Mouse (Mus musculus): ENCODE results near the gene Taf6l.
"Not testable (repeated sequence)": the region's sequence is repeated elsewhere in the genome, so short reads cannot be mapped to it uniquely, and the experiment has no call there.

The Taf6l gene

DNA sequence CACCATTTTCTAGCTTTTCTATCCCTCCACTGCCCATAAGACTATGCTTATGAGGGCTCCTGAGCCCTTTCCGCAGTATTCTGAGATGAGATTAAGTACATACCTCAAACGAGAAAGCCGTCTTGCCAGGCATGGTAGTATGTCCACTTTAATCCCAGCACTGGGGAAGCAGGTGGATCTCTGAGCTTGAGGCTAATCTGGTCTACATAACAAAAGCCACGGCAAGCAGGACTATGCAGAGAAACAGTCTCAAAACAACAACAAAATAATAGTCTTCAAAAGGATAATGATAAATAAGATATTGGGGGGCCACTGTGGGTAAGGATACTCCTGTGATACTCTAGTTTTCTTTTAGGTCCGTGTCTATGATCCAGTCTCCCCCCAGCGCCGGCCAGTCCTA lies 47.3 kb downstream of the Taf6l start:
- DNase-seq (ENCODE audit: low read depth, low spot score): no peak

DNA sequence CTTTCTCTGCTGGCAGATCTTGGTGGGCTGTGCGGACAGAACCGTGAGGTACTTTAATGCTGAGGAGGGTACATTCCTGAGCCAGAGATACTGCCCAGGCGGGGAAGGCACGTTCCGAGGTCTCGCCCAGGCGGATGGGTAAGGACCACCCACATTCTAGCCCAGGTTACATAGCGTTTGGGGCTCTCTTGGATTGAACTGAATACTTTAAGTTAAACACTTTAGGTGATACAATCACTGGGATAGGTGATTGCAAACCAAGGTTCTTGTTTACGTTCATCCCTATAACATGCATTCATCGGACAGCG lies 50.1 kb downstream of the Taf6l start:
- DNase-seq (ENCODE audit: low read depth, low spot score): no peak

DNA sequence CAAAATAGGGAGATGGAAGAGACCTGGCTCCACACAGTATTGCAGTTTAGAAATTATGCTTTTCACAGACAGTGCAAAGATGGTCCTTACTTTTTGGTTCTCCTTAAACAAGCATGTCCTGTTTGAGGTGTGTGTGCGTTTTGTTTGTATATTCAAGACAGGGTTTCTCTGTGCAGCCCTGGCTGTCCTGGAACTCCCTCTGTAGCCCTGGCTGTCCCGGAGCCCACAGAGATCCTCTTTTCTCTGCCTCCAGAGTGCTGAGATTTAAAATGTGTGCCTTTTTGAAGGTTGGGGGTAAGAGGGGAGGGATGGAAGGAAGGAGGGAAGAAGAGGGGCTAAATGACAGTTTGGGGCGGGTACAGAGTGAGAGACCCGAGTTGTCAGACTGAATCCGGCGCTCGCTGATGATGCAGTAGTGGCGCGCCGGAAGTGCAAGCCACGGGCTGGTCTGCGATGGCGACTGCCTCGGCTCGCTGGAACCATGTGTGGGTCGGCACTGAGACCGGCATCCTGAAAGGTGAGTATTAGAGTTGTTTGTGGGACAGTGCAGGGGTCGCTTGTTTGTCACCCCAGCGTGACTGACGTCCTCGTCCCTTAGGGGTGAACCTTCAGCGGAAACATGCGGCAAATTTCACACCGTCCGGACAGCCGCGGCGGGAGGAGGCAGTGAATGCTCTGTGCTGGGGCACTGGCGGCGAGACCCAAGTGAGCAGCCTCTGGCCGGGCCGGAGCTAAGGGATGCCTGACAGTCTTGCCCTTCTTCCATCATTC lies 50.6 kb downstream of the Taf6l start, which contains the start of gene Wdr74:
Gene Wdr74, plus strand, starts transcription at position 439 of the 771 bp plus-strand sequence.
- DNase-seq (ENCODE audit: low read depth, low spot score): no peak

DNA sequence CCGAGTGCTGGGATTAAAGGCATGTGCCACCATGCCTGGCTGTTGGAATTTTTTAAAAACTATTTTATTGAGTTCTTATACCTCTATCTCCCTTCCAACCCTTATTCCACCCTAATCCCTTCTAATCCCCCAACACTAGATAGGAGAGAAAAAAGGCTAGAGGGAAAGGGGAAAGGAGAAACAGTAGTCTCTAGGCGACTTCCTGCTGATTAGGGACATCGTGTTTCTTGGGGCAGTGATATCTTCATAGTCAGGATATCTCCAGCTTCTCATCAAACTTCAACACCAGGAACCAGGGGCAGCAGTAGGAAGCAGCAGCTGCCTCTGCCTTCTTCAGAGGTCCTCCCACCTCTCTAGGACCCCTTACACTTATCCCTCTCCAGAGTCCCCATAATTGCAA lies 51.9 kb downstream of the Taf6l start:
- DNase-seq (ENCODE audit: low read depth, low spot score): no peak

DNA sequence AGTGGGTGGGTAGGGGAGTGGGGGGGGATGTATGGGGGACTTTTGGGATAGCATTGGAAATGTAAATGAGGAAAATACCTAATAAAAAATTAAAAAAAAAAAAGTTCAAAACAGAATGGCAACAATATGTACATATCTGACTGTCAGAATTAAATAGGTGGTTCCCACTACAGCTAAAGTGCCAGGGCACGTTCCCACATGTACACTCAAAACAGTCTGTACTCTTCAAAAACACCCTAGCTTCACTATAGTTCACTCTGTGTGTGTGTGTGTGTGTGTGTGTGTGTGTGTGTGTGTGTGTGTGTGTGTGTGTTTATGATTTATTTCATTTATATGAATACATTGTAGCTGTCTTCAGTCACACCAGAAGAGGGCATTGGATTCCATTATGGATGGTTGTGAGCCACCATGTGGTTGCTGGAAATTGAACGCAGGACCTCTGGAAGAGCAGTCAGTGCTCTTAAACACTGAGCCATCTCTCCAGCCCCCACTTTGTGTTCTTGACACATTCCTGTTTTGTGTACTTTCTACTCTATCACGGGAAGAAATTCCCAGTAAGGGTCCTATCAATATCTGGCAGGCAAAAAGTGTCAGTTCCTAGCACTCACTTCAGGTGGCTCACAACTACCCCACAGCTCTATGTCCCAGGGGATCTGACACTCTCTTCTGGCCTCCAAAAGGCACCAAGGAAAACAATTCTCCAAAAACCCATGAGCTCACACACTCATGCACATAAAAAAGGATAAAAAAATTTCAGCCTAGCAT lies 57.7 kb downstream of the Taf6l start:
- not testable (repeated sequence) for DNase-seq (ENCODE audit: low read depth, low spot score)

DNA sequence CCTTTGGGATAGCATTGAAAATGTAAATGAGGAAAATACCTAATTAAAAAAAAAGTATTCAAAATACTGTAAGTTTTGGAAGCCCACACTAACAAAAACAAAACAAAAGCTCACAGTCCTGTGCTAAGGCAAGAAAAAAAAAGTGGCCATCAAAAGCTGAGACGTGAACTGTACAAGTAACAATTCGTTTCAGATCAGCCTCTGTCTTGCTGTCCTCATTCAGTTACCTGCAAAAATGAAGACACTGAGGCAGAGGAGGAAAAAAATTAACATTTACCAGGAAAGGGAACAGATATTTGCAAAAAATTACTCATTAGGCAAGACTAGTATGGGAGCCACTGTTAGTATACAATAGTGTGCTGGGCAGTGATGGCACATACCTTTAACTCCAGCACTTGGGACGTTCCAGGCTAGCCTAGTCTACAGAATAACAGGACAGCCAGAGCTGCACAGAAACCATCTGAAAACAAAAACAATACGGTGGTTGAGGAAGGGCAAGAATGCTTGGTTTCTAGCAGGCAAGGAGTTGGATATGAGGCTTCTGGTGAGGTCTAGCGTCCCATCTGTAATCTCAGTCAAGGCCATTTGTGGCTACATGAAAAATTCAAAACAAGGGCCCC lies 58.6 kb downstream of the Taf6l start:
- no peak for DNase-seq (ENCODE audit: low read depth, low spot score)

DNA sequence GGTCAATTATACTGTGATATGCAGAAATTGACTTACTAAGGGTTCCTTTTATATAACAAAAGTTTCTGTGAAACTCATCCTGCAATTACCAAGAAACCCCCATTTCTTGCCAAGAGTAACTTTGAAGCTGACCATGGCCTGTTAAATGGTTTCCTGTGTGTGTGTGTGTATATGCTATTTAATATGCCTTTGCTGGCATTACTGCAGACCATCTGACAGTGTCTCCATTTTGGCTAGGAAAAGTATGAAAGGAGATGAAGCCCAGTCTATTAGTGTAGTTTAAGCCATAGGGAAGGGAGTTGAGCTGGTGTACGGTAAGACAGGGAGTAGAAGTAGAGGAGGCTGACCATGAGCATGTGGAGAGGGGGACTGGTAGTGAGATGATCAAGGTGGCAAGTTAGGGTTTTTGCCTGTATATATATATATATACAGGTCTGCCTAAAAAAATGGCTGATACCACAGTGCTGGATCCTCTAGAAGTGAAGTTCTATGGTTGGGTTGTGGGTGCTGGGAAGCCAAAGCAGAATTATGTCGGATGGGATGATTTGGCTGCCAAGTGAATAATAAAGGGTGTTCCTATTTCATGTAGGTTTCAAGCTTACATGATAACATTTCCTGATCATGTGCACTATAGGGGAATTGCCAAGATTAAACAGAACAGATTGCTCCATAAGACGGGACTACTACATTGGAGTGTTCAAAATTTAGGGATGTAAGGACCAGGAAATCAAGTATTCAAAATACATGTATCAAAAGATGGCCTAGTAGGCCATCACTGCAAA lies 59.4 kb downstream of the Taf6l start:
- no peak for DNase-seq (ENCODE audit: low read depth, low spot score)

DNA sequence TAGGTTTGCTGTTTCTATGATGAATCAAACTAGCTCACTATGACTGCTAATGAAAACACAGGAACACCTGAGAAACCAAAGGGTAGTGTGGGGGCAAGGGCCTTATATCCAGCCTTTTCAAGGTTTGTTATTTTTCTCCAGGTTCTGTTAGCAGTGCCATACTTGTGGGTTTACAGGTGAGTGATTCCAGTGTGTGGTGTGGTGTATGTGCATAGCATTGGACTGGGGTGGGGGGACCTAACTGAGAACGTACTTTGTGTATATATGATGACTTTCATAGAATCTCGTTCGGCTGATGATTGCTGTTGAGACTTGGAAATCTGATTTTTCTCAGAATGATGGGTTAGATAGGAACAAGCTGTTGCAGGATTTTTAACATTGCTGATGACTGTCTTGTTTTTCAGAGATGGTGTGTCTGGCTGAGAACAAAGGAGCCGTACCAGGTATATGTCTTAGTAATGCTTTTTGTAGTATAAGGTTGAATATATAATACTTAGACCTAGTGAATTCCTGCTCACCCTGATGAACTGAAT lies 61.1 kb downstream of the Taf6l start:
- no peak for DNase-seq (ENCODE audit: low read depth, low spot score)
